Mouse (Mus musculus) E14TG2a.4 (cell line): Measurements from ENCODE around the gene Hist1h3d.
A peak's percentile ranks its signal among the peaks of the same experiment; 100 is the strongest.

Source experiments
- CTCF ChIP-seq: conservative IDR thresholded peaks from 2 replicates; pipeline ENCODE4 v1.5.1; 2014; ENCODE audit warnings: low read length
- NANOG ChIP-seq: IDR thresholded peaks from 2 replicates; pipeline ENCODE4 v1.6.1; 2014; ENCODE audit warnings: borderline replicate concordance, low read length, mixed read lengths

GRCm38 (mm10) chr13:23562699-23563462, 12.7 kb upstream of the Hist1h3d start:
- TF ChIP-seq CTCF (peak; percentile 59), NANOG (no peak)
